Mouse (Mus musculus) liver, postnatal 0 days (tissue): ENCODE data around the gene Nudt1. TPM values are rescaled to one million over a fixed set of nuclear protein-coding genes. Genes with fewer than 3 reads are reported as not detected.
A peak's percentile ranks its signal among the peaks of the same experiment; 100 is the strongest.

Experiments
- ATAC-seq: fragments of 200-750 bp; cut with Nextera tagmentation; 2 replicates; pipeline ENCODE4 v1.8.0; 2017; ENCODE audit warnings: mild to moderate bottlenecking, moderate library complexity
- DNase-seq: peaks from one replicate; pipeline ENCODE4 v3.0.0-alpha.2; 2016
- H3K27ac ChIP-seq: fragments of 300-500 bp; sonication (generic); 2 replicates; pipeline ENCODE4 v1.5.1; 2014; ENCODE audit warnings: antibody characterized with exemption, moderate library complexity, mild to moderate bottlenecking, low read depth
- H3K27me3 ChIP-seq: fragments of 300-500 bp; sonication (generic); 2 replicates; pipeline ENCODE4 v1.6.1; 2014; ENCODE audit warnings: low read length, control low read depth, mixed read lengths; ENCODE audit not compliant: insufficient read depth
- H3K36me3 ChIP-seq: fragments of 300-500 bp; sonication (generic); replicated peaks from 2 replicates; pipeline ENCODE4 v1.6.1; 2014; ENCODE audit warnings: mild to moderate bottlenecking, control low read depth, low read length, moderate library complexity, mixed read lengths; ENCODE audit not compliant: insufficient read depth
- H3K4me1 ChIP-seq: fragments of 300-500 bp; sonication (generic); 2 replicates; pipeline ENCODE4 v1.6.1; 2014; ENCODE audit warnings: antibody characterized with exemption, mild to moderate bottlenecking, control low read depth; ENCODE audit not compliant: insufficient read depth
- H3K4me2 ChIP-seq: fragments of 300-500 bp; sonication (generic); 2 replicates; pipeline ENCODE4 v1.6.1; 2014; ENCODE audit warnings: low read depth, mild to moderate bottlenecking, low read length, moderate library complexity, mixed read lengths
- H3K4me3 ChIP-seq: fragments of 300-500 bp; sonication (generic); 2 replicates; pipeline ENCODE4 v1.5.1; 2014; ENCODE audit warnings: low read depth, low read length
- H3K9ac ChIP-seq: fragments of 300-500 bp; sonication (generic); replicated peaks from 2 replicates; pipeline ENCODE4 v1.6.1; 2014; ENCODE audit warnings: mild to moderate bottlenecking, moderate library complexity
- H3K9me3 ChIP-seq: fragments of 300-500 bp; sonication (generic); 2 replicates; pipeline ENCODE4 v1.6.1; 2016; ENCODE audit warnings: mild to moderate bottlenecking, control low read depth, low read length, mixed read lengths
- CTCF ChIP-seq: sonication (generic); IDR thresholded peaks from 2 replicates; pipeline ENCODE4 v1.5.1; 2016; ENCODE audit warnings: antibody characterized with exemption, low read depth
- EP300 ChIP-seq: IDR thresholded peaks from 2 replicates; pipeline ENCODE4 v1.6.1; 2016; ENCODE audit warnings: antibody characterized with exemption, low read depth, mild to moderate bottlenecking
- WGBS: fragments of 180-500 bp; shearing (Covaris S2); extraction: QIAGEN DNeasy Blood & Tissue Kit; methylation state at CpG from one replicate; pipeline ENCODE4 v1.1.7; 2014; ENCODE audit not compliant: insufficient replicate concordance; 5-methylcytosine and 5-hydroxymethylcytosine counted together
- polyA plus RNA-seq: library from polyadenylated mRNA; unstranded; fragments of >200 nt; fragmentation: Nextera tagmentation; extraction: Ambion mirVana; gene quantifications from 2 replicates; pipeline ENCODE4 v1.2.1, GENCODE M21; 2015

The Nudt1 gene
- polyA plus RNA-seq, 1 experiment from 2014 or later = 18.1 TPM

GRCm38 (mm10) chr5:140316716-140317115, 4.7 kb upstream of the Nudt1 start:
- Histone ChIP-seq H3K9me3 (no peaks in the 10 kb centered on the region), H3K27ac (no peak overlapping the region), H3K4me3 (no peak overlapping the region), H3K4me1 (peaks cover 8% of the 10 kb centered on the region), H3K27me3 (no peaks in the 10 kb centered on the region), H3K36me3 (peaks cover 20% of the 10 kb centered on the region), H3K4me2 (no peak overlapping the region), H3K9ac (no peak overlapping the region)
- WGBS = 82% methylated on average over 3 of the region's 3 CpGs
- no peak for TF ChIP-seq EP300
- TF ChIP-seq CTCF = no peak
- no peak for DNase-seq
- no peak for ATAC-seq

GRCm38 (mm10) chr5:140321756-140322575, 510 bp downstream of the Nudt1 start:
- Histone ChIP-seq H3K9ac (peak overlapping the region; percentile 97), H3K4me1 (peaks cover 8% of the 10 kb centered on the region), H3K27me3 (no peaks in the 10 kb centered on the region), H3K9me3 (no peaks in the 10 kb centered on the region), H3K4me2 (peak overlapping the region; percentile 87), H3K36me3 (0 out of 2 replicates have a peak, but pooled peaks cover 4% of the 10 kb centered on the region), H3K27ac (peak overlapping the region; percentile 97), H3K4me3 (peak overlapping the region; percentile 88)
- ATAC-seq (peak; percentile 36), DNase-seq (no peak)
- TF ChIP-seq CTCF (peak; percentile 53), EP300 (no peak)
- WGBS = under 1% methylated on average over 17 of the region's 17 CpGs

DNA sequence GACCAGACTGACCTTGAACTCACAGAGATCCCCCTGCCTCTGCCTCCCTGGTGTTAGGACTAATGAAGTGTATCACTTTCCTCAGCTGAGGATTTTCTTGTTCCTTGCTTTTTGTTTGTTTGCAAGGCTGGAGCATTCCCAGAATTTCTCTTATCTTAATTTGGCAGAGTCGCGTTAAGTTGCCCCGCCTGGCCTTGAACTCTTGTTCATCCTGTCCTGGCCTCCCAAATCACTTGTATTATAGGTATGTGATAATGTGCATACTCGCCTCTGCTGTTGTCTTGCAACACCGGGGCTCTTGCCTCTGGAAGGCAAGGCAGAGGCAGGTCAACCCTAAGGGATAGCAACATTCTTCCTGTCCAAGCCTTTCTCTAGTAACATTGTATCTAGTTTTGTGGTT, 2.6 kb downstream of the Nudt1 start:
- H3K36me3 ChIP-seq = peaks cover 4% of the 10 kb centered on the region
- no peak overlapping the region for H3K4me2 ChIP-seq
- H3K9me3 ChIP-seq = no peaks in the 10 kb centered on the region
- TF ChIP-seq CTCF (no peak), EP300 (no peak)
- no peak overlapping the region for H3K27ac ChIP-seq
- H3K9ac ChIP-seq = no peak overlapping the region
- ATAC-seq = no peak
- H3K4me1 ChIP-seq = peaks cover 8% of the 10 kb centered on the region
- no peaks in the 10 kb centered on the region for H3K27me3 ChIP-seq
- H3K4me3 ChIP-seq = no peak overlapping the region
- DNase-seq = no peak
- WGBS = 61% methylated on average over 5 of the region's 5 CpGs

GRCm38 (mm10) chr5:140331615-140332512, 10.4 kb downstream of the Nudt1 start, which contains the start of gene Mrm2:
Mrm2 (minus strand) TSS chr5:140331898.
- WGBS = 1% methylated on average over 39 of the region's 39 CpGs
- ATAC-seq (peak; percentile 90), DNase-seq (peak; percentile 90)
- TF ChIP-seq CTCF = peak; percentile 93
- peak; percentile 19; the same call in 1 of the 2 replicates for TF ChIP-seq EP300
- Histone ChIP-seq H3K4me2 (peak within 1 kb of the TSS; percentile 86), H3K36me3 (peaks cover 5% of the 10 kb centered on the region), H3K9ac (peak within 1 kb of the TSS; percentile 67), H3K27me3 (no peaks in the 10 kb centered on the region), H3K4me3 (peak within 1 kb of the TSS; percentile 57), H3K9me3 (no peaks in the 10 kb centered on the region), H3K4me1 (peaks cover 15% of the 10 kb centered on the region), H3K27ac (peak within 1 kb of the TSS; percentile 79)

GRCm38 (mm10) chr5:140332519-140332918, 11.1 kb downstream of the Nudt1 start:
- Histone ChIP-seq H3K27me3 (no peaks in the 10 kb centered on the region), H3K9ac (no peak overlapping the region), H3K36me3 (peaks cover 4% of the 10 kb centered on the region), H3K27ac (peak overlapping the region; percentile 79; the same call in 1 of the 2 replicates), H3K4me3 (no peak overlapping the region), H3K4me1 (peaks cover 15% of the 10 kb centered on the region), H3K9me3 (no peaks in the 10 kb centered on the region), H3K4me2 (peak overlapping the region; percentile 86)
- no peak for DNase-seq
- no peak for TF ChIP-seq EP300
- no peak for TF ChIP-seq CTCF
- peak; percentile 26; the same call in 1 of the 2 replicates for ATAC-seq
- WGBS = 53% methylated on average over 4 of the region's 4 CpGs

DNA sequence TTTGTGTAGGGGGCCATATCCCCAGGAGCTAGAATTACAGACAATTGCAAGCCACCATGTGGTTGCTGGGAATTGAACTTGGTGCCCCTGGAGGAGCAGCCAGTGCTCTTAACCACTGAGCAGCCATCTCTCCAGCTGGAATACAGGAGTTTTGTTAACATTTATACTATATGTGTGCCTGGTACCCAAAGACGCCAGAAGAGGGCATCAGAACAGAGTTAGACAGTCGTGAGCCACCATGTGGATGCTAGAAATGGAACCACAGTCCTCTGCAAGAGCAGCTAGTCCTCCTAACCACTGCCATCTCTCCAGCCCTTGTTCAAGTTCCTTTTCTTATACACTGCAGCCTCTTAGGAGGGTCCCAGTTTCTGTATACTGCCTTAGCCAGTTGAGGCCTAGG, 12.2 kb downstream of the Nudt1 start:
- no peaks in the 10 kb centered on the region for H3K27me3 ChIP-seq
- no peak for DNase-seq
- H3K4me1 ChIP-seq = peaks cover 15% of the 10 kb centered on the region
- H3K9me3 ChIP-seq = no peaks in the 10 kb centered on the region
- TF ChIP-seq CTCF (peak; percentile 55), EP300 (no peak)
- WGBS = 24% methylated on average over 2 of the region's 2 CpGs
- no peak overlapping the region for H3K4me3 ChIP-seq
- H3K9ac ChIP-seq = no peak overlapping the region
- peaks cover 10% of the 10 kb centered on the region for H3K36me3 ChIP-seq
- ATAC-seq = no peak
- no peak overlapping the region for H3K27ac ChIP-seq
- H3K4me2 ChIP-seq = no peak overlapping the region
